Mouse (Mus musculus): Measurements from ENCODE around the gene Olfr312.
"Not testable (repeated sequence)": the region's sequence is repeated elsewhere in the genome, so short reads cannot be mapped to it uniquely, and the experiment has no call there.

Gene Olfr312

GRCm38 (mm10) chr11:58828937-58829336 lies at the start of gene Olfr312:
Olfr312 (plus strand) TSS chr11:58829237.
- not testable (repeated sequence) for DNase-seq (ENCODE audit: low read depth, low spot score)

- no peak for DNase-seq (ENCODE audit: low read depth, low spot score)
Measured at GRCm38 (mm10) chr11:58782480-58783089, 46.5 kb upstream of the Olfr312 start, which contains the start of gene Olfr314. Olfr314 (plus strand) TSS chr11:58782952.

GRCm38 (mm10) chr11:58784182-58784581 lies 44.9 kb upstream of the Olfr312 start:
- no peak for DNase-seq (ENCODE audit: low read depth, low spot score)

- no peak for DNase-seq (ENCODE audit: low read depth, low spot score)
Measured at GRCm38 (mm10) chr11:58787651-58788050, 41.4 kb upstream of the Olfr312 start.

- no peak for DNase-seq (ENCODE audit: low read depth, low spot score)
Measured at GRCm38 (mm10) chr11:58788346-58788745, 40.7 kb upstream of the Olfr312 start.

- DNase-seq (ENCODE audit: low read depth, low spot score): peak; percentile 2
Measured at GRCm38 (mm10) chr11:58789532-58789931, 39.5 kb upstream of the Olfr312 start.

GRCm38 (mm10) chr11:58790053-58790452 lies 39.0 kb upstream of the Olfr312 start:
- no peak for DNase-seq (ENCODE audit: low read depth, low spot score)

GRCm38 (mm10) chr11:58790646-58791045 lies 38.4 kb upstream of the Olfr312 start:
- no peak for DNase-seq (ENCODE audit: low read depth, low spot score)

- DNase-seq (ENCODE audit: low read depth, low spot score): no peak
Measured at GRCm38 (mm10) chr11:58795856-58796255, 33.2 kb upstream of the Olfr312 start.

- DNase-seq (ENCODE audit: low read depth, low spot score): no peak
Measured at GRCm38 (mm10) chr11:58796850-58797249, 32.2 kb upstream of the Olfr312 start.

GRCm38 (mm10) chr11:58799747-58800146 lies 29.3 kb upstream of the Olfr312 start:
- DNase-seq (ENCODE audit: low read depth, low spot score): no peak

GRCm38 (mm10) chr11:58801558-58802228 lies 27.3 kb upstream of the Olfr312 start, which contains the start of gene Fam183b:
Fam183b (minus strand) TSS chr11:58801960.
- peak; percentile 6 for DNase-seq (ENCODE audit: low read depth, low spot score)

- DNase-seq (ENCODE audit: low read depth, low spot score): no peak
Measured at GRCm38 (mm10) chr11:58803871-58804270, 25.2 kb upstream of the Olfr312 start.

- DNase-seq (ENCODE audit: low read depth, low spot score): no peak
Measured at GRCm38 (mm10) chr11:58804393-58804792, 24.6 kb upstream of the Olfr312 start.

- no peak for DNase-seq (ENCODE audit: low read depth, low spot score)
Measured at GRCm38 (mm10) chr11:58812001-58812400, 17.0 kb upstream of the Olfr312 start.

- not testable (repeated sequence) for DNase-seq (ENCODE audit: low read depth, low spot score)
Measured at GRCm38 (mm10) chr11:58814700-58815099, 14.3 kb upstream of the Olfr312 start, which contains the start of gene Olfr313. Olfr313 (plus strand) TSS chr11:58815000.

GRCm38 (mm10) chr11:58815676-58816075 lies 13.4 kb upstream of the Olfr312 start:
- DNase-seq (ENCODE audit: low read depth, low spot score): no peak

GRCm38 (mm10) chr11:58829764-58830163 lies 727 bp downstream of the Olfr312 start:
- no peak for DNase-seq (ENCODE audit: low read depth, low spot score)

GRCm38 (mm10) chr11:58832541-58832940 lies 3.5 kb downstream of the Olfr312 start:
- not testable (repeated sequence) for DNase-seq (ENCODE audit: low read depth, low spot score)

GRCm38 (mm10) chr11:58838951-58839350 lies 9.9 kb downstream of the Olfr312 start, which contains the start of gene Olfr311:
Olfr311 (plus strand) TSS chr11:58839251.
- DNase-seq (ENCODE audit: low read depth, low spot score): not testable (repeated sequence)

- peak; percentile 100 for DNase-seq (ENCODE audit: low read depth, low spot score)
Measured at GRCm38 (mm10) chr11:58846919-58847461, 18.0 kb downstream of the Olfr312 start, which contains the start of gene Gm12258. Gm12258 (plus strand) TSS chr11:58847158.

- no peak for DNase-seq (ENCODE audit: low read depth, low spot score)
Measured at GRCm38 (mm10) chr11:58847636-58848035, 18.6 kb downstream of the Olfr312 start.
